Mouse (Mus musculus) hindlimb bud, embryonic 11.5 days (tissue): ENCODE data around the gene Cd27.

Experiments
- DNase-seq: peaks from one replicate; pipeline ENCODE4 v3.0.0-alpha.2; 2012; ENCODE audit warnings: low read depth, low spot score; ENCODE audit errors: extremely low spot score

Cd27 gene

DNA sequence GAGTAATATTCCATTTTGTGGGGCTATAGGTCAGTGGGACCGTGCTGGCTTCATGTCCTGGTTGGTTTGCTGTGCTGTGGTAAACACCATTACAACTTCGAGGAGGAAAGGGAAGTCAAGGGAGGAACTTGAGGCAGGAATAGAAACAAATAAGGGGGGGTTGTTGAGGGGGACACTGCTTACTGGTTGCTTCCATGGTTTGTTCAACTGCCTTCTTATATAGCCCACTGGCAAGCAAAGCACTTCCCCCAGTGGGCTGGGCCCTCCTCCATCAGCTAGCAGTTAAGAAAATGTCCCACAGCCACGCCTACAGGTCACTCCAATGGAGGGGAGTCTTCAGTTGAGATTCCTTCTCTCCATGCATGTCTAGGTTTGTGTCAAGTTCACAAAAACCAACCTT lies 15.5 kb upstream of the Cd27 start:
- DNase-seq: no peak

DNA sequence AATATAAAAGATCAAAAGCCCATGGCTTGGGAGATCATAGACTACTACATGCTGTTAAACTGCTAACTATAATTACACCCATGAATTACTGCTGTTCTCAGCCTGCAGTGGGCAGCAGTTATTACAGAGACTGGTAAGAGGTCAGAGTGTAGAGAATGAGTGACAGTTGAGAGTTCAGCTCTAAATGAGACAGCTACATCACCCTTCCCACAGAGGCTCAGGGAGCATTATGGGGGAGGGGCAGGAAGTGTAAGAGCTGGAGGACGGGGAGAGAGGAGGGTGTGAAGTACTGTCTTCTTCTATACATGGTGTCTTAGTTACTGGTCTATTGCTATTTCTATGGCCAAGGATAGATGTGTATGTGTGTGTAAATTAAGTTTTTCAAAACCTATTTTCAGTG lies 7.7 kb upstream of the Cd27 start:
- no peak for DNase-seq

DNA sequence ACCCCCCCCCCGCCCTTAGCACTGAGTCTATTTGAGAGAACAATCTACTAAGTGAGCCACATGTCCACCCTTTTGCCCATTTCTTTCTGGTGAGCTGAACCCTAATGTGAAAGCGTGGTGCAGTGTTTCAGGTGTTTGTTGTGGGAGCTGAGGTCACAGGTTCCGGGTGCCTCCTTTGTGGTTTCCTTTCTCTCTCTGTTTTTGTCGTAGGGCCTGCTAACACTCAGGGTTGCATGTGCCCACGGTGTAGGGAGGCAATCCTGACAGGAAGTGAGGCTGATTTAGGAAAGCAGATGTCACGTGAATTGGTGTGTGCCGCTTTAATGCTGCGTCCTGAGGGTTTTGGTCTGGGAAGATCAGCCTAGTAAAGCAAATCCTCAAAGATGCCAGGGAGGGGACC lies 4.8 kb upstream of the Cd27 start:
- DNase-seq: no peak

DNA sequence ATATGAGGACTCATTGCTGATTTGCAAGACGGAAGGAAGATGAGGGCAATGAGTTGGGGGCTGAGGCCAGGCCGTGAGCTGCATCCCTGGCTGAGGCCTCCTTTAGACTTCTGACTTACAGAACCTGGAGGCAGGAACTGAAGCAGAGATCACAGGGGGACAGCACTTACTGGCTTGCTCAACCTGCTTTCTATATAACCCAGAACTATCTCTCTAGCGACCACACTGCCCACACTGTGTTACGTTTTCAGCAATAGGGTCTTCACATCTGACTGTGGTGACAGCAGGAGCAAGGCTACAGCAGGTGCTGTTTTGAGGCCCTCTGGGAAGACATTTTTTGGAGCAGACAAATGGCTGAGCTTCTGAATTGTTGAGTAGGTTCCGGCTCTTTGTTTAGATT lies 3.8 kb upstream of the Cd27 start:
- DNase-seq: no peak

DNA sequence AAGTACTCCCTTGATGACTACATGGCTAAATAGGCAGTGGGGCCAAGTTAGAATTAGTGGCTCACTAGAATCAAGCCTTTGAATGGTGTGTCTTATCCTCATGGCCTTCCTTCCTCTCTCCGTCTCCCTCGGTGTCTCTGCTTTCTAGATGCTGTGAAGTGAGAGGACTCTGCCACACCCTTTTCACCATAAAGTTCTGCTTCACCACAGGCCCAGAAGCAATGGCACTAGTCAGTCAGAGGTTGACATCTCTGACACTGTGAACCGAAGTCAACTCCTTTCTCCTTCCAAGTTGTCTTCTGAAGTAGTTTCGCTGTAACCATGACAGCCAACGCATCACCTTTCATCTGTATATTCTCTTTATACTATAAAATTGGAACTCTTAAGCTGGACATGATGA lies 2.7 kb upstream of the Cd27 start:
- DNase-seq: no peak

DNA sequence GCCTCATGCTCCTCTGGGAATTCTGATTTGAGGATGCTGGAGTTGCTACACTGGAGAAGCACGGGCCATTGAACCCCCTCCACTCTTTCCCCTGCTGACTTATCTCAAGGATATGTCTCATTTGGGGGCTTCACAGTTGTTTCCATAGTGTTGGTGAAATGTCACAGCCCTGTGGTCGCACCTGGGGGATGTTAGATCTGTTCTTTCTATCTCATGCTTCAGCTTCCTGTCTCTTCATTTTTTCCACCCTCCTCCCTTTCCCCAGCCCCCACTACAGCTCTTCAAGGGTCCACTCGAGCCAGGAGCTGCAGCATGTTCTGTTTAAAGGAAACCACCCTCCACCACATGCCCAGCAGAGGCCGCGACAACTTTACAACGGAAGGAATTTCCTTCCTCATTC lies 1.6 kb upstream of the Cd27 start:
- no peak for DNase-seq

DNA sequence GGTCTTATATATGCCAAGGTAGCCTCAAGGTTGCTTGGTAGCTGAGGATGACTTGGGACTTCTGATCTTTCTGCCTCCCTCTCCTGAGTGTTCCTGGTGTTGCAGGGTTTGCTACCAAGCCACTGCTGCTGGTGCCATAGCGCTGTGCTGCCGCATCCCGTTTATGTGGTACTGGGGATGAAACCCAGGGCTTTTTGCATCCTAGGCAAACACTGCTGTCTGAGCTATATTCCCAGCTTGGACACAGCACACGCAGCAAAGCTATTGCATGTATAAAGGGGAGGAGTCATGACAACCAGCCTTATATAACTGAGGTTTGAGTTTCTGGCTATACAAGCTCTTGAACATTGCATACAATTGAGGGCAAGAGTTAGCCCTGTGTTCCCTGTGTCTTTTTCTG lies 611 bp upstream of the Cd27 start:
- DNase-seq: no peak

DNA sequence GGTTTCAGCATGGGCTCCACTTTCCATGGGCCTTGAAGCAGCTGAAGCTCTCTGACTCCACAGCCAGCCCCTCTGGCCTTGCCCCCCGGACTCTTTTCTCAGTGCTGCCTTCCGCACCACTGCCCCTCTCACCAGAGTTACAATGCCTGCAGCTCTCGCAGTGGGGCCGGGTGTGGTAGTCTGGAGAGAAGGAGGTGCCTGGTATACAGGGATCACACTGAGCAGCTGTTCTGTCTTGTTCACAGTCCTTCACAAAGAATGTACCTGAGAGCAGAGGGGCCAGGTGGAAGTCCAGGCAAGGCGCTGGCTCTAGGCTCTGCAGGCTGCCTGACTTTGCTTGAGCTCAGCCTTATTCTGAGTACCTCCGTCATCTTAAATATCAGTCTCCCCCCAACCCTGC lies 469 bp downstream of the Cd27 start:
- DNase-seq: no peak

DNA sequence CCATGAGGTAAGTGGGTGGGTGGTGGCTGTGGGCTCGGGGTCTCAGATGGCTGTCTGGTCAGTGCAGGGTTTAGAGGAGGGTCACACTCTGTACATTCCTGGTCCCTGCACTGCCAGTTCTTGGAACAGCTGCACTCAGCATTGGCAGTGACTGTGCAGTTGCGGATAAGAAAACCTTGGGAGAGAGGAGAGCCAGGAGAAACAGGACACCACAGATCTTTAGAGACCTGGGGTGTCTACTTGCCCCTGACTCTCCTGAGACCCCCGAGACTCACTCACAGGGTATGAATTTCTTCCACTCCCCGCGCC lies 2.3 kb downstream of the Cd27 start:
- DNase-seq: no peak

DNA sequence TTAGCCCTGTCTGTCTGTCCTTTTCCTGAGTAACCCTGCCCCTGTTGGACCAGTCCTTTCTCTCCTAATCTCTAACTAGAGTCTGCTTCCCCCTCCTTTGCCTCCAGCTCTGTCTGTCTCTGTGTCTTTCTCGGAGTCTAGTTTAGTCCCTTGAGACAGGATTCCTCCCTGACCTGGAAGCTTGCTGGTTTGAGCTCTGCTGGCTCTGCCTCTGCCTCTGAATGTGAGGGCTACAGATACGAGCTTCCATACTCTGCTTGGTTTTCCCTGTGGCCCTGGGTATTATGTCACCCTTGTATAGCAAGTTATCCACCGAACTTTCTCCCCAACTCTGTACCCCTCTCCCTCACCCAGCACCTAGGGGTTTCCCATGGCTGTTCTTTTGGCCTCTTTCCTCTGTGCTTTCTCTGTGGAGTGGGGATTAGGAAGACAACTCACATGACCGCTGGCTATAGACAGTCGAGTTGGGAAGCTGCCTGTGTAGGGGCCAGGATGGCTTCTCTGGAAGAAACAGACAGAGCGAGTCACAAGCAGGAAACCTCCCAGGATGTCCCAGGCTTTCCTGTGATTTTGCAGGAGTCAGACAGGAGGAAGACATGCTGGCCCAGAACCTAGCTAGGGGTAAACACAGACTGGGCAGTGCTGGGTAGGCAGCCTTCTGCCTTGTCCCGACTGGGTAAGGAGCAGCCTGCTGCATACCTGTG lies 2.8 kb downstream of the Cd27 start:
- no peak for DNase-seq

DNA sequence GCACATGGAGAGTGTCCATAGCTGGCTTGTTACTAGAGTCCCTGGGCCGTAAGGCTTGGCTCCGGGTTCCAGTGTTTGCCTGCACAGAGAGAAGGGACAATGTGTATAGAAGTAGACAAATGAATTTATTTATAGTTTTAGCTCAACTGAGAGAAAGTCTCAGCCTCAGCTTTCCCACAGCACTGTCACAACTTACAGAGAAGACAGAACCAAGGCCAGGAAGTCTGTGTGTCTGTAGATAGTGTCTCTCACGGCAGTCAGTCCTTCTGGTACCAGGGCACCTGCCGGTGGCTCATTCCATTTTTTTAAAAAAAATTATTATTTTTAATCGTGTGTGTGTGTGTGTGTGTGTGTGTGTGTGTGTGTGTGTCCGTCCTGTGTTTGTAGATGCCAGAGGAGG lies 4.3 kb downstream of the Cd27 start:
- DNase-seq: no peak

DNA sequence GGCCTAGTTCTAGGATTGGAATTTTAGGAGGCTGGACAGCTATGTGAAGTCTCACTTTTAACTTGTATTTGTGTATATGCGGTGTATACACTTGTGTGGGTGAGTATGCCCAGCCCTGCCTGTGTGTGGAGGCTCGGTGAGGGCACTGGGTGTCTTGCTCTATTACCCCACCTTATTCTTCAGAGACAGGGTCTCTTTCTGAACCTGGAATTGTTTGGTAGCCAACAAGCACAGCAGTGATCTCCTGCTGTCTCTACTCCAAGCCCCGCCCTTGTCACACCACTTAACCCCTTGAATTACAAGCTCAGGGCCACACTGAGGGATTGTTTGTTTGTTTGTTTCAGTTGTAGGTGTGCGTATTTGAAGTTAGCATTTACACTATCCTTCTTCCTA lies 4.8 kb downstream of the Cd27 start:
- DNase-seq: no peak

DNA sequence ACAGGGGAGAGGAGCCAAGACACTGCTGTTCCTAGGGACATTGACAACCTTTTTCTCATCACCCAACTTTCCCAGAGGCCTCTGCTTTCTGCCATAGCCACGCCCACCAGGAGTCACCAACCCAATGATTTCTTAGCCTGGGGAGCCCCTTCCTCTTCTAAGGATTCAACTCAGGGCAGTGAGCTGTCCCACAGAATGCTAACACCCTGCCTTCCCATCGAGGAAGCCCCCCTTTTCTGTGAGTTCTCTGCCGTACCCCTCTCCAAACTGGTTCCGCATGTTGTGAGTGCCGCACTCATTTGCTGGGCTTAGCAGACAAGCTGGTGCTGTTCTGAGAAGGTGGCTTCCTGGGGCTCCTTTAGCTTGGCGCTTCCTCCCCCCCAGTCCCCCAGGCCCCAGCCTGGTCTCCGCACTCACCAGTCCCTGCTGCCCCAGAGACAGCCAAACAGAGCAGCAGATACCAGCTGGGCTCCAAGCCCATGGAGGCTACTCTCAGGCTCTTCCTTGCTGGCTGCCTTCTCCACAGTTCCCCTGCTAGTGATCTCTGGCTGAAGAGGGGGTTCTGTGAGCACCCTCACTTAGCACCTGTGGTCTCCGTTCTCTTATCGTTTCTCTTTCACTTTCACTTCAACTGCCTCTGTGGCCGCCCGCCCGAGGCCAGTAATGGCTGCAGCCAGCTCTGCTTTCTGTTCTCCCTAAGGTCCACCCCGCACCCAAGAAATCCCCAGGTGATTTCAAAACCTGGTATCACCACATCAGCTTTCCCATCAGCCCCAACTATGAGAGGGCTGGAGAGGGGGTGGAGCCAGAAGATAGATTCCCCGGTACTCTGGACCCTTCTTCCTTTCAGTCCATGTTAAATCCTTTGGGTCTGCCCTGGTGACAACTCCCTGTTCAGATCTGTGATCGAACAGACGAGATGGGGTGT lies 5.4 kb downstream of the Cd27 start, which contains the start of gene Tapbpl:
TSS of gene Tapbpl (minus strand) at position 744 of the 928 bp plus-strand sequence.
- peak; percentile 6 for DNase-seq

DNA sequence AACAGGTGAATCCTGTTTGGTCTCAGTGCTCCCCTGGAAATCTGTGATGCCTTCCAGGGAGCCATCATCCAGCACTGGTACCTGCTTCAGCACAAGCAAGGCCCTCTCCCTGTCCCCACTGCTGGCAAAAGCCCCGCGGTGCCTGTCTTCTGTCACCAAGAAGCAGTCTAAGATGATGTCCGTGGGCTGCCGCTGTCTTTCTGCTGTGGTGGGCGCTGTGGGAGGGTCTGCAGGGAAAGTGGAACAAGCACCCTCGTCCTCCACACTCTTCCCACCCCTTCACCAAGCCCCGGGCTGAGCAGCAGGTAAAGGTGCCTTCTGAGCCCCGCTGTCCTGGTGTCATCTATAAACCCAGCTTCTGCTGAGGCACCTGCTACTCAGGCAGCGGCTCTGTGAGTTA lies 6.2 kb downstream of the Cd27 start:
- DNase-seq: no peak

DNA sequence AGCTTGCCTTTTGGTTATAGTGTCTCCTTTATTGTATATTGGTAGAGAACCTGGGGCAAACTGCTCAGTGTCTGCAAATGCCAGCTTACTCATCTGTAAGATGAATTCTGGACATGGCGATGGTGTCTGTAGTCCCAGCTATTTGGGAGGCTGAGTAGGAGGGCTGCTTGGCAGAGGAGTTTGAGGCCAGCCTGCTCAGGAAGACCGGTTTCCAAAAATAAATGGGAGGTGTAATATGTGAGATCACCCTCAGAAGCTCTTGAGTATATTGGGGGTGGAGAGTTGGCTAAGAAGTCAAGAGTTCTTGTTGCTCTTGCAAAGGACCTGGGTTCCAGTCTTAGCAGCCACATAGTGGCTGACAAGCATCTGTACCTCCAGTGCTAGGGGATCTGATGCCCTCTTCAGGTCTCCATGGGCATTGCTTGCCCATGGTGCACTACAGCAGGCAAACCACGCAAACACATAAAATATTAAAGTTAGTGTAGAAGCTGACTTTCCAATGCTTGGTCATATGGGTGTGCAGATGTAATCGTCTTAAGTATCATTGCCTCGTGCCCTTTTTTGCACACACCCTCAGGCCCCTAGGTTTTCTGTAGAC lies 11.2 kb downstream of the Cd27 start:
- no peak for DNase-seq

DNA sequence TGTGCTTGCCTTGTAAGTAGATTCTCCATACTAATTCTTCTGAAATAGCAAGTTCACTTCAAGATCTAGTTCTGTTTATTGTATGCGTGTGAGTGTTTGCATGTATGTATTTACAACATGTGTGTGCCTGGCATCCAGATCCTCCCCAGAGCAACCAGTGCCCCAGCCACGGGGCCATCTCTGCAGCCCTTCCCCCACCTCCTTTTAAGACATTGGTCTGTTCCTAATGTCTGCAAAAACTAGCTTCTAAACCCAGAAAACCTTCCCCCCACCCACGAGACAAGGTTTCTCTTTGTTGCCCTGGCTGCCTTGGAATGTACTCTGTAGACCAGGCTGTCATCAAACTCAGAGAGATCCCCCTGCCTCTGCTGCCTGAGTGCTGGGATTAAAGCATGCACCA lies 14.2 kb downstream of the Cd27 start:
- no peak for DNase-seq

DNA sequence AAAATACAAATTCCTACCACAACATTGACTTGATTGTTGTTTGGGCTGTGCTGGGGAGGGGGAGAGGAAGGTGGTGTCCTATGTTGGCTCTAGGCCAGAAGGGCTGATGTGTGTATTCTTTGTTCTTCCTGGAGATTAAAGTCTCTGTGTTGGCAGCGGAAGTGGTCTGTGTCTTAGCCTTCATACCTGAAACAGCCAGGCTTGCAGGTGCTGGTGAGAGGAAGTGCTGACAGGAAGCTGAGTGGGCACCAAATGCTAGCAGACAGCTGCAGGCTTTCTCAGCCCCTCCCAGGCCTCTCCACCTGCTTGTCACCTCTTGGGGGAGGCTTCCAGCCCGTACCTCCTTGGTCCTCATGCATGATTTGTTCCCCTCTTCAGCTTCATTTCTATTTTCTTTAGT lies 14.7 kb downstream of the Cd27 start:
- DNase-seq: no peak

DNA sequence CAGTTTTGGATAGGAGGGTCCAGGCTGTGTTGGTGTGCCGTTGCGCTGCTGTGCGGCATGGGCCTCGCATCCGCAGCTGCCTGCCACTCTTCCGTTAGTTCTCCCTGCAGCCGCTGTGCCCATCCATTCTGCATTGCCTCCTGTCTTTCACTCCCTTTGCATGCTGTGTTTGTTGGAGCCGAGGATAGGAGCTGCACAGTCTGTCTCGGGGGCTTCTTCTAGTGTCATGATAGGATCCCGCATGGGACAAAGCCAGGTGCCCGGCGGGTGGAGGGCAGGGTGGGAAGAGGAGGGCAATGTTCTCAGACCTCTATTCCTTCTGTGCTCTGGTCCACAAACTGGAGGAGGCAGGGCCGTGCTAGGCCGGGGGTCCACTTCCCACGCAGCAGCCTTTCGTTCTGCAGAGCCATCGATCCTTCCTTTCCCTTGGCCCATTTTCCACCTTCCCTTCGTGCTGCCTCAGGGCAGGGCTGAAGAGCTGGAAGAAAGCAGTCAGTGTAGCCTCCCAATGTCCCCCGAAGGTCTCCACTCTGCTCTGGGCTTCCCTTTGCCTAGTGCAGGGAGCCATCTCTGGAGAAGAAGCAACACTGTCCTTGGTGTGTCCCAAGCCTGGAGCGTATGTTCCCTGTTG lies 15.6 kb downstream of the Cd27 start:
- DNase-seq: no peak

DNA sequence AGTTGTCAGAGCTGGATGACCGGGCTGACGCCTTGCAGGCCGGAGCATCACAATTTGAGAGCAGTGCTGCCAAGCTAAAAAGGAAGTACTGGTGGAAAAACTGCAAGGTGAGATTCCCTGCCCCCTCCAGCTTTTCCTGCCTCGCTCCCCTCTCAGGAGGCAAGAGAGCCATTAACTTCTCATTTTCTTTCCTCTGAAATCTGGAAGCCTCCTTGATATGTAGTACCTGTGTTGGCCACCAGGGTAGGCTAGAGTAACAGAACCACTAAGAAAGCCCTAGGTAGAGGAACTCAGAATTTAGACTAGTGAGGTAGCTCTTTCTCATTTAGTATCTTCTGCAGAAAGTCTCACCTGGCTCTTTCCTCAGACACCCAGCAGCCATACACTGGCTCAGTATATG lies 17.8 kb downstream of the Cd27 start:
- peak; percentile 44 for DNase-seq

DNA sequence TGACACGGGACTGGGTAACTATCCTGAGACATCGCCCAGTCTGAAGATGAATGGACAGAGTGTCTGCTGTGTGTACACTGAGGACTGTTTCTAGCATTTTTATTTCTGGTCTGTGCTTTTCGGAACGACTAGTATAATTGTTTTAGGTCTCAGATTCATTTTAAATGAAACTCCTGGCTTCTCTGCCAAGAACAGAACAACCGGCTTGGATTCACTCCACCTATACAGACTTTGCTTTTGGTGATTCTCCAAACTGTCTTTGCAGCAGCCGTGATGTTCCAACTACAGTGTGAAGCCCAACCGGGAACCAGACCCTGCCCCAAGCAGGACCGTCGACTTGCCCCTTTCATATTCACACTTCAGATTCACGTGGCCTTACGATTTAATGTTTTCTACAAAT lies 18.9 kb downstream of the Cd27 start:
- no peak for DNase-seq

DNA sequence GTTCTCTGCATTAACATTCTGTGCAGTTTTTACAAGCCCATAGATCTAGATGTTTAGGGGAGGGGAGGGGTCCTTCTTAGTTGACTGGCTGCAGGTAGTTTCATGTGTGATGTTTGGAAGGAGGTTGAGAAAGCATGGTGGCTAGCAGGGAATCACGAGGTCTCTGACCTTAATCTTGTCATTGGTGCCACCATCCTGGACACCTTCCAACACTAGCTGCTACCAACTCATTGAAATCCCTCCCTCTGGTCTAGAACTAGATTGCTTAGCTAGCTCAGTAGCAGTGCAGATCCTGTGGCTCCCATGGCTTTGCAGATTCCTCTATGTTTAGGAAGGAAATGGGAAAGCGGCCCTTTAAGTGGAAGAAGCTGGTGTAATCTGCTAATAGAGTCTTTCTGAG lies 19.9 kb downstream of the Cd27 start:
- no peak for DNase-seq
